Mouse (Mus musculus): ENCODE results near the gene Itgb7. TPM values are rescaled to one million over a fixed set of nuclear protein-coding genes. Genes with fewer than 3 reads are reported as not detected.

Gene Itgb7
- polyA plus RNA-seq, 1 experiment from 2014 or later = 0.55 TPM

- H3K4me3 ChIP-seq = no peak overlapping the region
- no peaks in the 10 kb centered on the region for H3K9me3 ChIP-seq
- H3K27me3 ChIP-seq (ENCODE audit: poor library complexity, severe bottlenecking) = no peaks in the 10 kb centered on the region
- H3K27ac ChIP-seq = no peak overlapping the region
- peaks cover 95% of the 10 kb centered on the region for H3K36me3 ChIP-seq (replicated peaks)
- DNase-seq (ENCODE audit: extremely low spot score, low spot score) = no peak
- peaks cover 7% of the 10 kb centered on the region for H3K4me1 ChIP-seq
- 99% methylated on average over 4 of the region's 4 CpGs for WGBS
Measured at GRCm38 (mm10) chr15:102210816-102211215, 20.9 kb downstream of the Itgb7 start.

GRCm38 (mm10) chr15:102209114-102209513 is 22.6 kb downstream of the Itgb7 start:
- H3K9me3 ChIP-seq = no peaks in the 10 kb centered on the region
- 95% methylated on average over 8 of the region's 8 CpGs for WGBS
- DNase-seq (ENCODE audit: extremely low spot score, low spot score) = no peak
- no peak overlapping the region for H3K27ac ChIP-seq
- peaks cover 95% of the 10 kb centered on the region for H3K36me3 ChIP-seq (replicated peaks)
- H3K4me1 ChIP-seq = peaks cover 24% of the 10 kb centered on the region
- no peaks in the 10 kb centered on the region for H3K27me3 ChIP-seq (ENCODE audit: poor library complexity, severe bottlenecking)
- no peak overlapping the region for H3K4me3 ChIP-seq

GRCm38 (mm10) chr15:102208092-102208561 is 23.6 kb downstream of the Itgb7 start:
- Histone ChIP-seq H3K9me3 (no peaks in the 10 kb centered on the region), H3K4me3 (no peak overlapping the region), H3K4me1 (peaks cover 25% of the 10 kb centered on the region), H3K27ac (no peak overlapping the region), H3K36me3 (replicated peaks) (peaks cover 85% of the 10 kb centered on the region), H3K27me3 (ENCODE audit: poor library complexity, severe bottlenecking) (no peaks in the 10 kb centered on the region)
- WGBS = 93% methylated on average over 9 of the region's 9 CpGs
- DNase-seq (ENCODE audit: extremely low spot score, low spot score) = no peak

GRCm38 (mm10) chr15:102207351-102207750 is 24.4 kb downstream of the Itgb7 start:
- Histone ChIP-seq H3K9me3 (no peaks in the 10 kb centered on the region), H3K4me3 (0 out of 2 replicates have a peak overlapping the region, but pooled peaks have one; percentile 1), H3K4me1 (peaks cover 31% of the 10 kb centered on the region), H3K27me3 (ENCODE audit: poor library complexity, severe bottlenecking) (no peaks in the 10 kb centered on the region), H3K27ac (no peak overlapping the region), H3K36me3 (replicated peaks) (peaks cover 78% of the 10 kb centered on the region)
- 81% methylated on average over 3 of the region's 3 CpGs for WGBS
- DNase-seq (ENCODE audit: extremely low spot score, low spot score) = no peak

DNA sequence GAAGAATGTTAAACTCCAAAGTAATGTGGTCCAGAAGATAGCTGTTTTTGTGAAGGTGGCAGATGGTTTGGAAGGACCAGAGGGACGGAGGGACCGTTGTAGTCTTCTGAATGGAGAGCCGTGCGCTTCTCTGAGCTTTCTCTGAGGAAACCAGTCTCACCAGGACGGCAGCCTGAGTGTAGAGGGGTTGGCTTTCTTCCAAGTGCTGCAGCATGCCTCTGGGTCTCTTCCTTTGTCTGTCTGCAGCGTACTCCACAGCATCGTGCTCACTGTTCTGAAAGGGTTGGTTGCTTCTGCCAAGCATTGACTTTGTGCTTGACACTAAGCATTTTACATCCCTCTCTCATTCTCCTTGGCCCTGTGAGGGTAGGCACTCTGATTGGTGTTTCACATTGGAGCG is 26.0 kb downstream of the Itgb7 start:
- H3K4me3 ChIP-seq = peak overlapping the region; percentile 86
- WGBS = 86% methylated on average over 8 of the region's 8 CpGs
- no peaks in the 10 kb centered on the region for H3K9me3 ChIP-seq
- peak overlapping the region; percentile 26 for H3K27ac ChIP-seq
- peaks cover 63% of the 10 kb centered on the region for H3K36me3 ChIP-seq (replicated peaks)
- H3K4me1 ChIP-seq = peaks cover 35% of the 10 kb centered on the region
- DNase-seq (ENCODE audit: extremely low spot score, low spot score) = no peak
- no peaks in the 10 kb centered on the region for H3K27me3 ChIP-seq (ENCODE audit: poor library complexity, severe bottlenecking)

GRCm38 (mm10) chr15:102204674-102205505 is 26.9 kb downstream of the Itgb7 start, which contains the start of gene Csad:
Csad (minus strand) TSS chr15:102204724.
- Histone ChIP-seq H3K36me3 (replicated peaks) (peaks cover 59% of the 10 kb centered on the region), H3K27me3 (ENCODE audit: poor library complexity, severe bottlenecking) (no peaks in the 10 kb centered on the region), H3K27ac (peak within 1 kb of the TSS; percentile 99), H3K4me1 (peaks cover 35% of the 10 kb centered on the region), H3K4me3 (peak within 1 kb of the TSS; percentile 86), H3K9me3 (no peaks in the 10 kb centered on the region)
- 76% methylated on average over 19 of the region's 19 CpGs for WGBS
- DNase-seq (ENCODE audit: extremely low spot score, low spot score) = no peak

DNA sequence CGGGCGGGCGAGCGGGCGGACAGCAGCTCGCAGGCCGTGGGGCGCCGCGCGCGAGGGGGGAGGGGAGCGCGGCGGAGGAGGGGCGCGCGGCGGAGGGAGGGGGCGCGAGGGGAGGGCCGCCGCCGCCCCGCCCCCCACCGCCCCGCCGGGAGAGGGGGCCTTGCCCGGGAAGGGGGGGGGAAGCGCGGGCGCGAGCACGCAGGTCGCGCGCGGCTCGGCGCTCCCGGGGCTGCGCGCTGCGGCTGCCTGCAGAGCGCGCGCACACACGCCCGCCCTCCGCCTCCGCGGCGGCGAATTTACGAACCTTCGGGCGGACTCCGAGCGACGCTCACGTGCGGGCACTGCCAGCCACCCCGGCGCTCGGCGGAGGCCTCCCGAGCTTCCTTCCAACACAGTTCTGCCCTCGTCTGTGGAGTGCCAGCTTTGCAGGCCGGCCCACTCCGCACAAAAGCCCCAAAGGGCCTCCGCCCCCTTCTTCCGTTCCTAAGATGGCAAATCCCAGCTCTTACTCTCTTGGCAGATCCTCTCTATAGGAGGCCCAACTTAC is 27.8 kb downstream of the Itgb7 start:
- H3K4me3 ChIP-seq = peak overlapping the region; percentile 86
- peaks cover 49% of the 10 kb centered on the region for H3K36me3 ChIP-seq (replicated peaks)
- H3K27me3 ChIP-seq (ENCODE audit: poor library complexity, severe bottlenecking) = no peaks in the 10 kb centered on the region
- H3K9me3 ChIP-seq = no peaks in the 10 kb centered on the region
- DNase-seq (ENCODE audit: extremely low spot score, low spot score) = peak; percentile 67
- peak overlapping the region; percentile 99 for H3K27ac ChIP-seq
- H3K4me1 ChIP-seq = peaks cover 35% of the 10 kb centered on the region
- under 1% methylated on average over 39 of the region's 72 CpGs for whole genome bisulfite sequencing

- Histone ChIP-seq H3K36me3 (replicated peaks) (peaks cover 42% of the 10 kb centered on the region), H3K27ac (peak within 1 kb of the TSS; percentile 99), H3K4me3 (peak within 1 kb of the TSS; percentile 86), H3K9me3 (no peaks in the 10 kb centered on the region), H3K4me1 (peaks cover 35% of the 10 kb centered on the region), H3K27me3 (ENCODE audit: poor library complexity, severe bottlenecking) (no peaks in the 10 kb centered on the region)
- peak; percentile 96 for DNase-seq (ENCODE audit: extremely low spot score, low spot score)
- 1% methylated on average over 67 of the region's 68 CpGs for WGBS
Measured at GRCm38 (mm10) chr15:102202971-102203834, 28.5 kb downstream of the Itgb7 start, which contains the start of gene Zfp740. Zfp740 (plus strand) TSS chr15:102203249.

DNA sequence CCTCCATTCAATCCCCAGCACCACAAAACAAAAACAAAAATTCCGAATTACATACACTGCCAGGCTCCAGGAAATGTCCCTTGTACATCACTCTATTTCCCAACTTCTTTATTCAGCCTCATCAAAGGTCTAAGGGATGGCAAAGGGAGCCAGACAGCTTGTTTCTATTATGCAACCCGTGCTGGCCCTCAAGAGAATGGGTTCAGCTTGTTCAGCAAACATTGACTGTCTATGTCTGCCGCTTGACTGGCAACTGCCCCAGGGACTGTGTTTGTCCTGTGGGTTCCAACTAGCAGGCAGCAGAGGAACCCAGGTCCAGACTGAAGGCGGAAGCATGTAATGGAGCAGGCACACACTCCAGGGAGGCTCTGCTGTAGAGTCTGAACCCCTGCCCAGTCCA is 32.9 kb downstream of the Itgb7 start:
- Histone ChIP-seq H3K4me1 (peaks cover 11% of the 10 kb centered on the region), H3K36me3 (replicated peaks) (peaks cover 7% of the 10 kb centered on the region; the same call in 1 of the 2 replicates), H3K27me3 (ENCODE audit: poor library complexity, severe bottlenecking) (no peaks in the 10 kb centered on the region), H3K9me3 (no peaks in the 10 kb centered on the region), H3K4me3 (no peak overlapping the region), H3K27ac (no peak overlapping the region)
- no peak for DNase-seq (ENCODE audit: extremely low spot score, low spot score)
- WGBS = 84% methylated on average over 4 of the region's 4 CpGs

DNA sequence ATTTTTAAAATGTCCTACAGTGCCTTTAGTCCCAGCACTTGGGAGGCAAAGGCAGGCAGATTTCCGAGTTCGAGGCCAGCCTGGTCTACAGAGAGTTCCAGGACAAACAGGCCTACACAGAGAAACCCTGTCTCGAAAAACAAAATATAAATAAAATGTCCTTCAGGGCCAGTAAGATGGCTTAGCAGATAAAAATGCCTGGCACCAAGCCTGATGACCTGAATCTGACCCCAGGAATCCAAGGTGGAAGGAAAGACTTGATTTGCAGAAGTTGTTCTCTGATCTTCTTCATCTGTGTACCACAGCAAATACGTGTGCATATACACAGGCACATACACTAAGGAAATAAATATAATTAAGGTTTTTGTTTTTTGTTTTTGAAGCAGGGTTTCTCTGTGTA is 36.4 kb downstream of the Itgb7 start:
- no peak for DNase-seq (ENCODE audit: extremely low spot score, low spot score)
- 87% methylated on average over 4 of the region's 4 CpGs for WGBS

DNA sequence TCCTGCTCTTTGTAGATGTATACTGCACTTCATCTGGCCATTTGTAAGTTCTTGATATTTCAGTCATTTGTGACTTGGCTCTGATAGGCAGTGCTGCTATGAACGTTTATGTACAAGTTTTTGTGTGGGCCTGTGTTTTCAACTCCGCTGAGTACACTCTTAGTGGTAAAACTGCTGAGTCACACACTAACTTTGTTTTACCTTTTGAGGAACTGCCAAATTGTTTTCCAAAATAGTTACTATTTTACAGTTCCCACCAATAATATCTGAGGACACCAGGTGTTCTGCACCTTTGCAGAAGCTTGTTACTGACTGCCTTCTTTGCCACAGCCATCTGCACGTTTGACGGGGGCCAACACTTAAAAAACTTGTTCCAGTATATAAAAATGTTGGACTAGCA is 37.3 kb downstream of the Itgb7 start:
- no peak for DNase-seq (ENCODE audit: extremely low spot score, low spot score)
- 0 out of 2 replicates have a peak, but pooled peaks cover 12% of the 10 kb centered on the region for H3K4me1 ChIP-seq
- 88% methylated on average over 4 of the region's 4 CpGs for WGBS
- peaks cover 2% of the 10 kb centered on the region; the same call in 1 of the 2 replicates for H3K36me3 ChIP-seq (replicated peaks)
- no peak overlapping the region for H3K4me3 ChIP-seq
- H3K9me3 ChIP-seq = no peaks in the 10 kb centered on the region
- H3K27ac ChIP-seq = no peak overlapping the region
- no peaks in the 10 kb centered on the region for H3K27me3 ChIP-seq (ENCODE audit: poor library complexity, severe bottlenecking)

More for the DNA sequence above, 36.4 kb downstream of the Itgb7 start:
- Histone ChIP-seq H3K27me3 (ENCODE audit: poor library complexity, severe bottlenecking) (no peaks in the 10 kb centered on the region), H3K9me3 (no peaks in the 10 kb centered on the region), H3K4me3 (no peak overlapping the region), H3K36me3 (replicated peaks) (peaks cover 4% of the 10 kb centered on the region; the same call in 1 of the 2 replicates), H3K27ac (no peak overlapping the region), H3K4me1 (0 out of 2 replicates have a peak, but pooled peaks cover 12% of the 10 kb centered on the region)

GRCm38 (mm10) chr15:102193652-102194051 is 38.1 kb downstream of the Itgb7 start:
- H3K36me3 ChIP-seq (replicated peaks) = peaks cover 2% of the 10 kb centered on the region; the same call in 1 of the 2 replicates
- H3K27me3 ChIP-seq (ENCODE audit: poor library complexity, severe bottlenecking) = no peaks in the 10 kb centered on the region
- 92% methylated on average over 4 of the region's 4 CpGs for WGBS
- no peak overlapping the region for H3K4me3 ChIP-seq
- no peak overlapping the region for H3K27ac ChIP-seq
- peaks cover 17% of the 10 kb centered on the region for H3K4me1 ChIP-seq
- no peaks in the 10 kb centered on the region for H3K9me3 ChIP-seq
- DNase-seq (ENCODE audit: extremely low spot score, low spot score) = no peak
